Mouse (Mus musculus) forebrain, embryonic 14.5 days (tissue): Measurements from ENCODE around the gene Gm20388. TPM values are rescaled to one million over a fixed set of nuclear protein-coding genes. Genes with fewer than 3 reads are reported as not detected.

ENCODE experiments used
- ATAC-seq: fragments of 200-750 bp; cut with Nextera tagmentation; 2 replicates; pipeline ENCODE4 v1.8.0; 2017; ENCODE audit warnings: mild to moderate bottlenecking, moderate library complexity
- DNase-seq: peaks from one replicate; pipeline ENCODE4 v3.0.0-alpha.2; 2015; ENCODE audit warnings: low spot score
- H3K27ac ChIP-seq: fragments of 300-500 bp; sonication (generic); 2 replicates; pipeline ENCODE4 v1.5.1; 2014; ENCODE audit warnings: low read depth, mild to moderate bottlenecking, control low read depth, low read length, moderate library complexity
- H3K27me3 ChIP-seq: fragments of 300-500 bp; sonication (generic); replicated peaks from 2 replicates; pipeline ENCODE4 v1.6.1; 2014; ENCODE audit warnings: low read length, control low read depth, mixed read lengths; ENCODE audit not compliant: control insufficient read depth, insufficient read depth
- H3K36me3 ChIP-seq: fragments of 300-500 bp; sonication (generic); 2 replicates; pipeline ENCODE4 v1.6.1; 2014; ENCODE audit warnings: low read length, control low read depth; ENCODE audit not compliant: control insufficient read depth, insufficient read depth
- H3K4me1 ChIP-seq: fragments of 300-500 bp; sonication (generic); 2 replicates; pipeline ENCODE4 v1.6.1; 2014; ENCODE audit warnings: antibody characterized with exemption, low read length, control low read depth; ENCODE audit not compliant: control insufficient read depth, insufficient read depth
- H3K4me2 ChIP-seq: fragments of 300-500 bp; sonication (generic); 2 replicates; pipeline ENCODE4 v1.6.1; 2014; ENCODE audit warnings: mild to moderate bottlenecking, control low read depth, low read length
- H3K4me3 ChIP-seq: fragments of 300-500 bp; sonication (generic); 2 replicates; pipeline ENCODE4 v1.5.1; 2014; ENCODE audit warnings: low read depth, low read length, control low read depth
- H3K9ac ChIP-seq: fragments of 300-500 bp; sonication (generic); 2 replicates; pipeline ENCODE4 v1.6.1; 2014; ENCODE audit warnings: mild to moderate bottlenecking, low read length, control low read depth, moderate library complexity
- H3K9me3 ChIP-seq: fragments of 300-500 bp; sonication (generic); replicated peaks from 2 replicates; pipeline ENCODE4 v1.6.1; 2016; ENCODE audit warnings: low read length, control low read depth, mixed read lengths; ENCODE audit not compliant: control insufficient read depth
- WGBS: fragments of 180-500 bp; shearing (Covaris S2); extraction: QIAGEN DNeasy Blood & Tissue Kit; methylation state at CpG from one replicate; pipeline ENCODE4 v1.1.7; 2014; 5-methylcytosine and 5-hydroxymethylcytosine counted together
- polyA plus RNA-seq: library from polyadenylated mRNA; unstranded; fragments of >200 nt; fragmentation: Nextera tagmentation; extraction: Ambion mirVana; gene quantifications from 2 replicates; pipeline ENCODE4 v1.2.1, GENCODE M21; 2014

The Gm20388 gene
- polyA plus RNA-seq, 1 experiment from 2014 or later = 7.4 TPM

DNA sequence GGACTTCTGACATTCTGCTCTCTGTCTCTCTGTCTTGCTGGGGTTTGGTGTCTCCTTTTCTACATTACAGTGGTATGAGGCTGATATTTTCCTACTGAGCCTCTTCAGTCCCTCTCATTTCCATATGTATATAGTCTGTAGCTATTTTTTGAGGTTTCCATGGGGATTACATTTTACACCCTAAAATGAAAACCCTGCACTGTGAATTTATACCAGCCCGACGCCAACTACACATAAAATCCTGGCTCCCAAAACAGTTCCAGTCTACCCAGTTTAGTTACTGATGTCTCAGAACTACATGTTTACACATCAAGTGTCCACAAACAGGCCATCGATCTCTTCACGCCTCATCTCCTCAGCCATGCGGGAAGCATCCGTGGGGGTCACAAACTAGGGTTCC is 3816.1 kb downstream of the Gm20388 start:
- DNase-seq (no peak), ATAC-seq (no peak)
- Histone ChIP-seq H3K9me3 (no peaks in the 10 kb centered on the region), H3K4me1 (peaks cover 9% of the 10 kb centered on the region), H3K4me2 (no peak overlapping the region), H3K4me3 (no peak overlapping the region), H3K36me3 (no peaks in the 10 kb centered on the region), H3K27ac (no peak overlapping the region), H3K27me3 (no peaks in the 10 kb centered on the region), H3K9ac (no peak overlapping the region)
- 88% methylated on average over 6 of the region's 6 CpGs for WGBS

DNA sequence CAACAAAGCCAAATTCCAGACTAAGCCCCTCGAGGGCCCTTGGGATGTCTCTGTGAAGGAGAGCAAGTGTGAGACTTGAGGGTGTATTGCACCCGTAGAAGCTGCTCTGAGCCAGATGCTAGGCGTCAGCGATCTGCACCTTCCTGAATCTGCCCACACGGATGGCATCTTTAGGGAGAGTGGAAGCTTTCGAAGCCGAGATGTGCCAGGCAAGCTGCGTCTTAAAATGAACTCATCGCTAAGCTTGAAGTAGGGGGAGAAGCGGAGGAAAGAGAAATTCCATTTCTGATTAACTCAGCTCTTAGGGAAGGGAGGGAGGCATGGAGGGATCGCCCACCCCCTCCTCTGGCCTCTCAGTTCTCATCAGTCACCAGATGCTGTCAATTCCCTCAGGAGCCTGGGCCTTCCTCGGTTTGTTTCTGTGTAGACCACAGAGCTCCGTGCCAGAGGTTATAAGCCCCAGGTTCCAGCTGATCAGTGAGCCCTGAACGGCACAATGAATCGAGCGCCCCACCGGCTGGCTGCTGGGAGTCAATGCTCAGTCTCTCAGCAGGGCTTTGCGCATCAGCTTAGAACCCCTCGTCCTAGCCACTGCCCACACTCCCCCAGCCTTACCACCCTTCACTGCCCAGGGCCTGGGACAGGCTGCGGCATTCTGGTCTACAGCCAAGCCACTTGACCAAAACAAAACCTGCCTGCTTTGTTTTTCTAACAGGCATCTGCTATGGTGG is 3818.6 kb downstream of the Gm20388 start:
- no peaks in the 10 kb centered on the region for H3K36me3 ChIP-seq
- no peak overlapping the region for H3K4me3 ChIP-seq
- peak overlapping the region; percentile 16 for H3K4me2 ChIP-seq
- DNase-seq (peak; percentile 59), ATAC-seq (peak; percentile 42; the same call in 1 of the 2 replicates)
- H3K9me3 ChIP-seq = no peaks in the 10 kb centered on the region
- H3K4me1 ChIP-seq = peaks cover 9% of the 10 kb centered on the region
- peak overlapping the region; percentile 0; the same call in 1 of the 2 replicates for H3K27ac ChIP-seq
- WGBS = 19% methylated on average over 20 of the region's 20 CpGs
- H3K9ac ChIP-seq = 0 out of 2 replicates have a peak overlapping the region, but pooled peaks have one; percentile 6
- H3K27me3 ChIP-seq = no peaks in the 10 kb centered on the region

DNA sequence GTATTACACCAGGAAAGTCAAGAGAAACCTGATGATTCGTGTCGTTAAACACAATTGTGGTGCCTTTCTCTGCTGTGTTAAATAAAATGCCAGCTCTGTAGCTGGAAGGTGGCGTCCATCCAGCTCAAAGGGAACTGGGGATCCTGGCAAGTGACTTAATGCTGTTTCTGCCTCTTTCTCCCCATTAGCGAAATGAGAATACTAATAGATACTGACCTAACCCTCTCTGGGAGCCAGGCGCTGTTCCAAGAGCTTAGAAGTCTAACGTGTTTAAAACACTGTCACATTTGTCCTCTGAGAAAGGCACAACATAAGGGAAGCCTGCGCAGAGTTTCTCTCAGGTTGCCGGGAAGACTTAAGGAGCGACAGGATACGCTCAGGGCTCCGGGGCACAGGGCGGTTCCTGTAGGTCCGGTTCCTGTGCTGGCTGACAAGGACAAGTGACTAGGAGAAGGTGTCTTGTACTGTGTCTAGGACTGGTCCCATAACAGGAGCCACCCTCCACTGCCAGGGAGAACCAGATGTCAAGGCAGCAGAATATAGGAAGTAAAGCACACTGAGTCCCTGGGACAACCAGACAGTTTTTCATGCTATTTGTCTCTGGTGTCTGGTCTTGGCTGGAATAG is 3819.3 kb downstream of the Gm20388 start:
- H3K9ac ChIP-seq = 0 out of 2 replicates have a peak overlapping the region, but pooled peaks have one; percentile 6
- no peak overlapping the region for H3K4me2 ChIP-seq
- H3K4me3 ChIP-seq = no peak overlapping the region
- H3K27me3 ChIP-seq = no peaks in the 10 kb centered on the region
- ATAC-seq = no peak
- H3K36me3 ChIP-seq = no peaks in the 10 kb centered on the region
- peak; percentile 44 for DNase-seq
- WGBS = 56% methylated on average over 13 of the region's 13 CpGs
- H3K27ac ChIP-seq = no peak overlapping the region; the same call in 1 of the 2 replicates
- H3K9me3 ChIP-seq = no peaks in the 10 kb centered on the region
- peaks cover 9% of the 10 kb centered on the region for H3K4me1 ChIP-seq

DNA sequence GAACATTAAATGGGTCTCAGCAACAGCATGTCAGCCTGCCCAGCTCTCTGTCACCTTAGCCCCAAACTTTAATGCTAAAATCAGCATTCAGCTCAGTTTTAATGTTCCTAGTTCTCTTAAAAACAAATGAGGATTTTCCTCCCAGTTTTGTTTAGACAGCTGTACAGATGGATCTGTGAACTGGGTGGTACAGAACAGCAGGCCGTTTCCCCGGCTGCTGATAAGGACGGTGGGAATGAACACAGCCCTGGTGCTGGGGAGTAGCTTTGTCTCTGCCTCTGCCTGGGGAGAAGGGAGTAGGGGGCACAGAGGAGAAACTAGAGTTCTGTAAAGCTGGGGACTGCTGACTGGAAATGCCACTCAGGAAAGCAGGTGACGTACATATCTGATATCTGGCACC is 3821.7 kb downstream of the Gm20388 start:
- 48% methylated on average over 4 of the region's 4 CpGs for WGBS
- ATAC-seq (no peak), DNase-seq (no peak)
- Histone ChIP-seq H3K27ac (no peak overlapping the region), H3K4me1 (peaks cover 7% of the 10 kb centered on the region), H3K9ac (no peak overlapping the region), H3K36me3 (no peaks in the 10 kb centered on the region), H3K27me3 (no peaks in the 10 kb centered on the region), H3K9me3 (no peaks in the 10 kb centered on the region), H3K4me2 (no peak overlapping the region), H3K4me3 (no peak overlapping the region)

DNA sequence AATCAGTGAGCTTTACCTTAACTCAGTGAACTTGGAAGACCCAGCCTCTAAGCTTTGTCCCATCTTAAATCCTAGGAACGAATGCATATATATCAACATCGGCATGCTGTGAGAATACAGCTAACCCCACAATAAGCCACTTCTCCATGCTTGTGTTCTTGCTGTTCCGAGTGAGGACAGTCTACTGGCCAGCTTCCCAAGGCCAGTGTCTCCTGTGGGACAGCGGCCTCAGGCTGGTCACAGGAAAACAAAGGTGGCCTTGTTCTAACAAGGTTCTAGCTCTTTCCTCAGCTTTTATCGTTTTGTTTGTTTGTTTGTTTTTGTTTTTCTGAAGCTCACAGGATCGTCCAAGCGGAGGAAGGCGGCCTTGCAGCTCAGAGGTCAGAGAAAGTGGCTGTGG is 3823.8 kb downstream of the Gm20388 start:
- H3K9me3 ChIP-seq = no peaks in the 10 kb centered on the region
- no peak overlapping the region for H3K4me2 ChIP-seq
- H3K4me3 ChIP-seq = no peak overlapping the region
- WGBS = 87% methylated on average over 8 of the region's 8 CpGs
- H3K4me1 ChIP-seq = peaks cover 2% of the 10 kb centered on the region
- DNase-seq (no peak), ATAC-seq (no peak)
- H3K9ac ChIP-seq = no peak overlapping the region
- no peaks in the 10 kb centered on the region for H3K27me3 ChIP-seq
- H3K27ac ChIP-seq = no peak overlapping the region
- no peaks in the 10 kb centered on the region for H3K36me3 ChIP-seq

DNA sequence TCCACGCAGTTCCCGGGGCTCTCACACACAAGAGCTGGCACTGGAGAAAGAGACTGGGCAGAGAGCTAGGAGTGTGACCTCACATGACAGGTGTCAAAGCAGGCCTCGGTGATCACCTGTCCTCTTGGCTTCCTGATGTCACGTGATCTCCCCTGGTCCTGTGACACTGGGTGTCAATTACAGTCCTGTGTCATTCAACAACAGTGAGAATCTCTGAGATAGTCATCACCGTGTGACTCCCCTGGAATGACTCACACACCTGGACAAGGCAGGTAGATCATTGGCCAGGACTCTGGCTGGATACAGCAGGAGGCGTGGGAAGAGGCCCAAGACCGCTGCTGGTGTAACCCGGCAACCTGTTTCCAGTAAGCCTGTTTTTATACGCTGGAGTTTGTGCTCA is 3826.3 kb downstream of the Gm20388 start:
- Histone ChIP-seq H3K9ac (no peak overlapping the region), H3K4me1 (peaks cover 9% of the 10 kb centered on the region; the same call in 1 of the 2 replicates), H3K27me3 (no peaks in the 10 kb centered on the region), H3K4me2 (no peak overlapping the region), H3K27ac (no peak overlapping the region), H3K9me3 (no peaks in the 10 kb centered on the region), H3K36me3 (no peaks in the 10 kb centered on the region), H3K4me3 (no peak overlapping the region)
- WGBS = 80% methylated on average over 9 of the region's 9 CpGs
- no peak for ATAC-seq
- DNase-seq = no peak

DNA sequence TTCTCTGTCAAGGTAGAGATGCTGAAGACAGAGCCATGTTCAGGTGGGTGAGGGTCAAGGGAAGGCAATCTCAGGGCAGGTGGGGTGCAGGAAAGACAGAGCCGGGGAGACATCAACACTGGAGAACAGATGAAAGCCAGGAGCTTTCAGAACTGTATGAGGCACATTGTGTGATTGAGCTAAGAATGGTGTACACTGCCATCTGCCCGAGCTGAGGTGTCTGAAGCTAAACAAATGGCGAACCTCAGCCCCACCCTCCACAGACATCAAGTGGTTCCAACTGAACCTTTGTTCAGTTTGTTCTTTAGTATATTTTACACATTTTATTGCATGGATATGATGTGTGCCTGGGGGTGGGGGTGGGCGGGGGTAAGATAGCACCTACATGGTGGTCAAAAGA is 3829.6 kb downstream of the Gm20388 start:
- 74% methylated on average over 4 of the region's 4 CpGs for WGBS
- Histone ChIP-seq H3K4me1 (peaks cover 9% of the 10 kb centered on the region; the same call in 1 of the 2 replicates), H3K36me3 (no peaks in the 10 kb centered on the region), H3K9me3 (no peaks in the 10 kb centered on the region), H3K9ac (no peak overlapping the region), H3K27ac (no peak overlapping the region), H3K27me3 (no peaks in the 10 kb centered on the region), H3K4me3 (no peak overlapping the region), H3K4me2 (no peak overlapping the region)
- DNase-seq (no peak), ATAC-seq (no peak)

DNA sequence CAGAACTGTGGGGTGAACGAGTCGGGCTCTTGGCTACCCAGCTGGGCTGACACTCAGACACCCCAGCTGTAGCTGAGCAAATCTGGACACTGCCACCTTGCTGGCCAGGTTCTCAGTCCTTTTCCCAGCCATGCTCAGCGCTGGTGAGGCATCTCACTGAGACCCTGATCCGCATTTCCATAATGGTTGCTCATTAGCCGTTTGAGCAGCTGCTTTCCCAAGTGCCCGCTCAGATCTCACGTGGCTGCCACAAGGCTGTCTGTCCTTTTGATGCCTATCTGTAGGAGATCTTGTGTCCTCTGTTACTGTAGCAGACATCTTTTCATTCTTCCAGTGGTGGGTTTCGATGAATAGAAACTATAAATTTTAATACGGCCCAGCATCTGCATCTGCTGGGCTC is 3830.6 kb downstream of the Gm20388 start:
- Histone ChIP-seq H3K36me3 (no peaks in the 10 kb centered on the region), H3K9me3 (no peaks in the 10 kb centered on the region), H3K4me1 (peaks cover 9% of the 10 kb centered on the region; the same call in 1 of the 2 replicates), H3K9ac (no peak overlapping the region), H3K4me2 (no peak overlapping the region), H3K4me3 (no peak overlapping the region), H3K27me3 (no peaks in the 10 kb centered on the region), H3K27ac (peak overlapping the region; percentile 17; the same call in 1 of the 2 replicates)
- WGBS = 33% methylated on average over 9 of the region's 9 CpGs
- DNase-seq = peak; percentile 63
- peak; percentile 62 for ATAC-seq

DNA sequence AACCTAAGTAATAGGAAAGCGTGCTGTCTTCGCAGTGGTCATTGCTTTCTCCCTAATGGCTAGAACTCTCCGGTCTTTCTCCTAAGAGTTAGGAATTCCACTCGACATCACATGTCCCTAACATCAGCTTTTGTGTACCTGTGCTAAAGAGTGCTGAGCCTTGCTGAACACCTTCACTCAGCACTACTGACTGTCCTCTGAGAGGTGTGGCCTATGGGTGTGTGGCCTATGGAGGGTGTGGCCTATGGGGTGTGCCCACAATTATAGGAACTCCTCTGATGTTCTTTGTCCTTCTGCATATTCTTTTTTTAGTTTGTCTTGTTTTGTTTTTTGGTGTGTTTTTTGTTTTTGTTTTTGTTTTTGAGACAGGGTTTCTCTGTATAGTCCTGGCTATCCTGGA is 3835.8 kb downstream of the Gm20388 start:
- no peak for ATAC-seq
- WGBS = 92% methylated on average over 4 of the region's 4 CpGs

More for the DNA sequence above, 3835.8 kb downstream of the Gm20388 start:
- Histone ChIP-seq H3K9ac (no peak overlapping the region), H3K9me3 (no peaks in the 10 kb centered on the region), H3K27ac (no peak overlapping the region), H3K4me3 (no peak overlapping the region), H3K36me3 (no peaks in the 10 kb centered on the region), H3K4me1 (no peaks in the 10 kb centered on the region), H3K27me3 (no peaks in the 10 kb centered on the region), H3K4me2 (no peak overlapping the region)
- no peak for DNase-seq
